Mouse (Mus musculus): Measurements from ENCODE around the gene Sf3a1.
A peak's percentile ranks its signal among the peaks of the same experiment; 100 is the strongest.

Sf3a1 gene

GRCm38 (mm10) chr11:4134986-4135935 is 24.9 kb upstream of the Sf3a1 start, which contains the start of gene Rnf215:
TSS of gene Rnf215 (plus strand) at chr11:4135202.
- peak; percentile 86 for DNase-seq (ENCODE audit: low read depth, low spot score)

GRCm38 (mm10) chr11:4138964-4139363 is 21.2 kb upstream of the Sf3a1 start:
- no peak for DNase-seq (ENCODE audit: low read depth, low spot score)

- no peak for DNase-seq (ENCODE audit: low read depth, low spot score)
These were observed 18.6 kb upstream of the Sf3a1 start for GRCm38 (mm10) chr11:4141505-4141904.

GRCm38 (mm10) chr11:4142352-4142751 is 17.8 kb upstream of the Sf3a1 start:
- DNase-seq (ENCODE audit: low read depth, low spot score) = no peak

DNA sequence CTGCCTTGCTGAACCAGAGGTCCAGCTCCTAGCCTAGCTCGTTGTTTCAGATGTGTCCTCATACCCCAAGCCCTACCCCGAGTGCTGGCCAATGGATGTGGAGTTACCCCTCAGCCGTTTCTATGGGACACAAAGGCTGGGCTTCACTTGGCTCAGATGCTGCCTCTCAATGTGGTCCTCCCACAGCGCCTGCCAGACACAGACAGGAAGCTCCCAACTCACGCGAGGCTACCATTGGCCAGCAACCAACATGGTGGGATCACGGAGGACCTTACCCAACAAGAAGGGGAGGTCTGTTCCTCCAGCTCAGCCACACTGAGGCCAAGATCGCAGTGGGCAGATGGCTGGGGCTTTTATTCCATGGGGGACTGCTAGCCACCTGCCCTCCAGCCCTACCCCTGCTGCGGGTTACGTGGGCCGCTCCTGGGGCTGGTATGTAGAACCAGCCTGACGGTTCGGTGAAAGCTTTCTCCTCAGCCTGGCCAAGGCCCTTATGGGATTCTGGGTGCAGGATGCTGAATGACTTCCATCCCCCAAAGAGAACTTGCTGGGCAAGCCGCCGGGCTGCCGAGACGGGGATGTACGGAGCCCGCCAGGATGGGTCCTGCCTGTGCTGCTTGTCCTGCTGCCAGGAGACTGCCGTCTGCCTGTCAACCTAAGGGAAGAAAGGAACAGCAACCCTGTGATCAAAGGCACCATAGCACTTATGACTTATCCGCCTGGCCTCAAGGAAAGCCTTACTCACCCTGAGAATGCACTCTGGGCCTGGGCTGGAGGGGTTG is 16.7 kb upstream of the Sf3a1 start:
- DNase-seq (ENCODE audit: low read depth, low spot score) = no peak

- DNase-seq (ENCODE audit: low read depth, low spot score) = no peak
These were observed 13.8 kb upstream of the Sf3a1 start for GRCm38 (mm10) chr11:4146381-4146780.

GRCm38 (mm10) chr11:4147098-4147497 is 13.1 kb upstream of the Sf3a1 start:
- no peak for DNase-seq (ENCODE audit: low read depth, low spot score)

DNA sequence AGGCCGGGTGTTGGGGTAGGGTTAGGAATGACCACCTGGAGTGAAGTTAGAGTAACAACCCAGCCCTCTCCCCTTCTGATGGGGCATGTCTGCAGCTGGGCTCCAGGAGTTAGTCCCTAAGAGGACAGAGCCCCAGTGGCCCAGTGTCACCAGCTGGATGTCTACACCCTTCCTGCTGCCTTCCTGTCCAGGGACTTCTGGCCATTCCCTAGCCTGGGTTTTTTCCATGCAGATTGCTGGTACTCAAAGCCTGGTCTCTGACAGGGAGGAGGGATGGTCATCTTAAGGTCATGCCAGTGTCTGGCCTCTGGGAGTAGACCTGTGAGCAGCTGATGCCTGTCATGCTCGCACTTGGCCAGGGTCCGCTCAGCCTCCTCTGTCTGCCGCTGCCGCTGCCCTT is 12.0 kb upstream of the Sf3a1 start:
- no peak for DNase-seq (ENCODE audit: low read depth, low spot score)

- no peak for DNase-seq (ENCODE audit: low read depth, low spot score)
These were observed 11.5 kb upstream of the Sf3a1 start for GRCm38 (mm10) chr11:4148536-4149156.

DNA sequence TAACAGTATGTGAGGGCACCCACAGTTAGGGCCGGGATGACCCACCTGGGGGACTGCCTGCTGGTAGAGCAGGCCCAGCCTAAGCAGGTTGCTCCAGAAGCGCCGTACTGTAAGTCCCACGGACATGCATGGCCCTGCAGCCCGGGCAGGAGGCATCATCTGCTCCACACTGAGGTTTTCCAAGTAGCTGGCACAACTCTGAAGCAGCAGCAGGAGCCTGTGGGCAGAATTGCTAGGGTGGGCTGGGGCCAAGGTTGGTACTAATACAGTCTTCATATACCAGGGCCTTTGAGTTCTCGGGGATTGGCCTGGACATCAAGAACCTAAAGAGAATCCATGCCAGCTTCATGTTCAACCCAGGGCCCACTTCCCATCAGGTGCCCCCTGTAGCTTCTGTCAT is 10.3 kb upstream of the Sf3a1 start:
- DNase-seq (ENCODE audit: low read depth, low spot score) = no peak

- DNase-seq (ENCODE audit: low read depth, low spot score) = no peak
These were observed 6.5 kb upstream of the Sf3a1 start for GRCm38 (mm10) chr11:4153694-4154093.

DNA sequence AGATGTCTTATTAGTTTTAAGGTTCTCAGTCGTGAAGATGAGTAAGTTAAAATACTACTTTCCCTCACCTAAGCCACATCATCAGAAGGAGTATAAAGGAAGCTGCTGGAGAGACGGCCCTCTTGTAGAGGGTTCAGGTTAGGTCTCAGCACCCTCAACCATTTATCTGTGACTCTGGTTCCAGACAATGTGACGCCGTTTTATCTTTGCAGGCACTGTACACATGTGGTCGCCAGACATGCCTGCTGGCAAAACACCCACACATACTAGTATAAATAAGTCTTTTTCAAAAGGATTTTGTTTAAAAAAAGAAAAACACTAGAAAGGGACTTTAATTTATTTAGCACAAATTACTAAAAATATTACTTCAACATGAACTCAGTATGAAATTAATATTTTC is 4.5 kb upstream of the Sf3a1 start:
- no peak for DNase-seq (ENCODE audit: low read depth, low spot score)

GRCm38 (mm10) chr11:4158676-4159075 is 1.5 kb upstream of the Sf3a1 start:
- DNase-seq (ENCODE audit: low read depth, low spot score) = no peak

- no peak for DNase-seq (ENCODE audit: low read depth, low spot score)
These were observed 769 bp downstream of the Sf3a1 start for GRCm38 (mm10) chr11:4160758-4161480.

GRCm38 (mm10) chr11:4164701-4165100 is 4.6 kb downstream of the Sf3a1 start:
- DNase-seq (ENCODE audit: low read depth, low spot score) = no peak

- no peak for DNase-seq (ENCODE audit: low read depth, low spot score)
These were observed 6.4 kb downstream of the Sf3a1 start for GRCm38 (mm10) chr11:4166467-4167090.

GRCm38 (mm10) chr11:4174586-4174985 is 14.4 kb downstream of the Sf3a1 start:
- no peak for DNase-seq (ENCODE audit: low read depth, low spot score)

DNA sequence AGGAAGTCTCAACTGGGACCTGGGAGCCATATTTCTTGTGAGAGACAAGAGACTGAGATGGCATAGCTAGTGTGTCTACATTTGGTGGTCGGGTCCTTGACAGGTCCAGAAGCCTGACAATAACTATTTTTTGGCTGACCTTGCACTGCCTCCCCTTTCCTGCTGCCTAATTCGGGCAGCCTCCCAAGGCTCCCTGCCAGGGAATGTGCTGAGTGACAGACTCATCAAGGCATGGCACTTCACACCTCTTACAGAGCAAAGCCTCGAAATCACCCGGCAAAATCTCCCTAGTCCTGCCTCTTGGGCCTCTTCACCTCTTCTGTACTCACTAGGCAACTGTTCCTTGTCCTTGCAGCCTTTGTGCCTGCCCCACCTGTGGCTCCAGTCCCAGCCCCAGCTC is 17.6 kb downstream of the Sf3a1 start:
- DNase-seq (ENCODE audit: low read depth, low spot score) = no peak

DNA sequence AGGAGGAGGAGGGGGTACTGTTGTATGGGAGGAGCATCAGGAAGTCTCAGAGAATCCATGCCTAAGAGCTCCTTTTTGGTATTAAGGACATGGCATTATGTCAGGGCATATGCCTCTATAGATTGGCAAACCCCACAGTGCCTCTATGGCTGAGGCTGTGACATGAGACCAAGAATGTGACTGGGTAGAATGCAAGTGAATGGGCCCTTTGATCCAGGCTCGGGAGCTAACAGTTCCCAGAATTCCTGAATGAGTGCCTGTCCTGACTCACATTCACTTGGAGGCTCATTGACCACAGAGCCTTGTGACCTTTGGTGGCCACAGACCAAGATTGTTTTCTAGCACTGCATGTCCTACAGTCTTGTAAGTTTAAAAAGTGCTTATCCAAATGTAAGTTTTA is 21.9 kb downstream of the Sf3a1 start:
- no peak for DNase-seq (ENCODE audit: low read depth, low spot score)

GRCm38 (mm10) chr11:4183511-4183910 is 23.4 kb downstream of the Sf3a1 start:
- no peak for DNase-seq (ENCODE audit: low read depth, low spot score)
